Mouse (Mus musculus) effector memory CD4-positive, alpha-beta T cell, adult 5 months (primary cell): ENCODE results near the gene Tceal1. TPM values are rescaled to one million over a fixed set of nuclear protein-coding genes. Genes with fewer than 3 reads are reported as not detected.

Experiments
- polyA plus RNA-seq: library from polyadenylated mRNA; unstranded; fragments of 100-300 nt; shearing (Covaris generic); gene quantifications from one replicate; pipeline ENCODE4 v1.2.1, GENCODE M21; 2017

Gene Tceal1
- not detected for polyA plus RNA-seq

DNA sequence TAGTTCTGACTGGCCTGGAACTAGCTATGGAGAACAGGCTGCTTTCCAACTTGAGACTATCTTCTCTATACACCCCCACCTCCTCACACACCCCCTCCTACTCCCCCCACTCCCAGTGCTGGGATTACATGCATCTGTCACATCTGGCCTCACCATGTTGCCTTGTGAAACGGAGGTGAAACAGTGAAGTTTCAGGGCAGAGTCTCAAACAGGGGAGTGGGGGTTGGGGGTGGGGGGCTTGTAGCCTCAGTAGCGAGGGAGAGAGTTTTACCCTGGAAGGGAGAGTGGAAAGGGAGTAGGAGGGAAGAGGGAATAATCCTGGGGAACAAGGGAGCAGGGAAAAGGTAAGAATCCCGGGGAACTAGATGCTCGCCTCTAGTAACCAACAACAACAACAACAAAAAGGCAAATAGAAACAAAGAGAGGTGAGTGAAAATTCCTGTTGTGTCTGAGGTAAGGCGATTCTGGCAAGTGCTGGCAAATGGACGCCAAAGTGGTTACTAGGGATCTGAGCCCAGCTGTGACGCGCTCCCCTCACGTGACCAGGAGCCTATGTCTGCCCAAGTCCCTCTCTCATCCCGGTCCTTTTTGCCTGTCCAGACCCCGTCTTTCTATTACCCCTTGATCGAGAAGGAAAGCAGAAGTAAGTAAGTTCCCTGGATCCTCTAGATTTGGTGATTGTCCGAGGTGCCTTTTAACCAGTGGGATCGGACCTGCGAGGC is at the start of gene Tceal1:
Tceal1 (plus strand) TSS at position 537 of the 722 bp plus-strand sequence.

GRCm38 (mm10) chrX:136743459-136743858 is 35.7 kb downstream of the Tceal1 start, which contains the start of gene Morf4l2:
TSS of gene Morf4l2 (minus strand) at chrX:136743690.

Other genes starting within 250 kb of the Tceal1 start
- gene Kir3dl1, start 190.0 kb upstream of the Tceal1 start, polyA plus RNA-seq: not detected
- gene Kir3dl2, start 163.9 kb upstream of the Tceal1 start, polyA plus RNA-seq: not detected
- gene Tceal3, start 117.1 kb upstream of the Tceal1 start, polyA plus RNA-seq: 1.8 TPM
- gene Morf4l2, start 35.7 kb downstream of the Tceal1 start, polyA plus RNA-seq: 169 TPM
- gene Glra4, start 72.2 kb downstream of the Tceal1 start, polyA plus RNA-seq: not detected
- gene Plp1, start 114.7 kb downstream of the Tceal1 start, polyA plus RNA-seq: 1.9 TPM
- gene Rab9b, start 160.8 kb downstream of the Tceal1 start, polyA plus RNA-seq: not detected
- not detected for gene H2bfm, start 219.3 kb downstream of the Tceal1 start, polyA plus RNA-seq